Mouse (Mus musculus) liver, embryonic 14.5 days (tissue): Measurements from ENCODE around the gene Arid4a.

Experiments
- CTCF ChIP-seq: IDR thresholded peaks from 2 replicates; pipeline ENCODE4 v1.5.1; 2016; ENCODE audit warnings: antibody characterized with exemption, low read depth, control low read depth
- EP300 ChIP-seq: IDR thresholded peaks from 2 replicates; pipeline ENCODE4 v1.6.1; 2016; ENCODE audit warnings: antibody characterized with exemption, low read depth

GRCm38 (mm10) chr12:71135581-71135980, 119.8 kb downstream of the Arid4a start:
- TF ChIP-seq EP300: no peak
- TF ChIP-seq CTCF: no peak
